Mouse (Mus musculus) spleen, adult 2 months (tissue): ENCODE data around the gene Rin2.

Experiments used
- CTCF ChIP-seq: fragments of 200-500 bp; IDR thresholded peaks from 2 replicates; pipeline ENCODE4 v1.5.1; 2011; ENCODE audit warnings: mild to moderate bottlenecking, inconsistent platforms; ENCODE audit not compliant: insufficient read depth, insufficient read length, insufficient replicate concordance; ENCODE audit errors: extremely low read depth
- POLR2A ChIP-seq: fragments of 200-500 bp; IDR thresholded peaks from 2 replicates; pipeline ENCODE4 v1.6.1; 2011; ENCODE audit warnings: low read depth, low read length, inconsistent platforms

DNA sequence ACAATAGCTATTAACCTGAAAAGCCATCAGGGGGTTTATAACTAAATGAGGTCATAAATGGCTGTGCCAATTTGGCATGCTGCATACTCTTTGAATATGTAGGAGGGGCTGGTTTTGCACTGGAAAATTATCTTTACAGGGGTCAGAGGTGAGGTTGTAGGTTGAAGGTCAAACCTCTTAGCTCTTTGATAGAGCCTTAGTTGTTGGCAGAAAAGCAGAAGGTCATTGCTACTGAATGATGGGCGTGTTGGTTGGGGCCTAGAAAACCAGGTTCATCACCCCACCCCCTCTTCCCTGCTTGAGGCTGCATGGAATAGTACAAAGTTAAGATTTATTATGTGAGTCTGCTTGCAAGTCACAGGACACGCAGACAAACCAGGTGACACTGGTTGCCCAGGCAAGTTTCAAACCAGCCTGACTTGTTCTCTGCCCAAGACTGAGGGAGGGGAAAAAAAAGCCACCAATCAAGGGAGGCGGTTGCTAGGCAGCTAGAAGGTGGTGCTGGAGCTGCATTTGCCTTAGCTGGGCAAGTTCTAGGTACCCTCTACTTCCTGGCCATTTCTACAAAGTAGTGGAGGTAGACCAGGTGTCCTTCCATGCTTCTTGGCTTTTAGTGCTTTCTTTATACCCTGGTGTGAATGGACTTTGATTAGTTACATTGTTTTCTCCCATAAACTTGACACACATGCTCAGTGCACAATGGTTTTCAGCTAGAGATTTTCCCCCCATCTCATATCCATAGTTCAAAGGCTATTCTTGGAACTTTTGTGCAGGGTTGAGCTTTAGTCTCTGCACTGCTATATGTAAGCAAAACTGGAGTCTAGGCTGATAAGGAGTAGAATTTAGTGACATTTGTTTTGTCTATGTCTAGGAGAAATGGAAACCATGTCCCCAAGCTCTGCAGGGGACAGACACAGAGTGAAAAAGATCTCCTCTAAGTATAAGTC, 148.0 kb downstream of the Rin2 start:
- TF ChIP-seq CTCF (no peak), POLR2A (no peak)
